Comparison of ENCODE assay signal across 14 mouse cellular contexts in the genomic region with DNA sequence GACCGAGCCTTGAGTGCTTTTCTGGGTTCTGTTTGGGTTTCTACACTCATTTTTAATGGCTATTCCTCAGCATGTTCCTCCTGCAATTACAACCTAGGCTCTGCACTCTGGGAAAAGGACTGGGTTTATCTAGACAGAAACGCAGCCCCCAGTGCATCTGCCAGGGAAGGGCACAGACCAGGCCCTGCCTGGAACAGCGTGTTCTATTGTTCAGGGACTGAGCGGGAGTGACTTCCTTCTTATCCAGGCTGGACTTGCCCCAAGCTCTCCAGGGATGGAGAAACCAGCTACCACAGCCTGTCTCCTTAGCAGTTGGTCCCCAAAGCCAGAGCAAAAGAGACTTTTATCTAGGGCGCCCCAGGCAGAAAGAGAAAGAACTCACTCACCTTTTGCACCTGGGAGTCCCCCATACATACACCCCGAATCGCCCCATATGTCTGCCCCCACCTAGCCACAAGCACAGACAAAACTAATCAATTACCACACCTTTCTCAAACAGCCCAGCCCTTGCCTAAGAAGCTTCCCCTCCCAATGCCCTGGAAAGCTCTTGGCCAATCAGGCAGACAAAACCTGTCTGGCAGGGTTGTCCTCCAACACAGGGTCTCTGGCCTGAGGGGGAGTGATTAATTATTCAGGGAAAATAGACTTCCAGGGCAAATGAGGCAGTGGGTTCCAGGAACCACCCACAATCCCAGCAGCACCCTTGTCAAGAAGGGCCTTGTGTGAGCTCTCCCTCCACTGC. TPM values are rescaled to one million over a fixed set of nuclear protein-coding genes. Genes with fewer than 3 reads are reported as not detected.
A peak's percentile ranks its signal among the peaks of the same experiment; 100 is the strongest.
DNase-seq lines count a peak whose midpoint lies in the region; ATAC-seq and TF ChIP-seq lines count a peak whose summit lies in the region.
"Had no signal": no experiment of that assay in that cellular context is flagged by ENCODE, and none has a peak within 500 bp of the region (broad histone marks: within the 10 kb centered on the region; RNA-seq: fewer than 3 reads in every experiment).

No protein-coding gene starts in this region.

- peak overlapping the region; percentile 54 for H3K27ac ChIP-seq in kidney, embryonic 15.5 days
- H3K27ac ChIP-seq in brown adipose tissue, adult 24 weeks (replicated peaks; ENCODE audit: low read depth, low read length): peak overlapping the region; percentile 73

- no peak for TF ChIP-seq POLR2A in brain, embryonic 14.5 days (IDR thresholded peaks at IDR 0.05; ENCODE audit: borderline replicate concordance, extremely low read depth, insufficient read depth, insufficient read length, poor library complexity, severe bottlenecking)
- no peak for TF ChIP-seq POLR2A in myocyte (IDR thresholded peaks at IDR 0.05; ENCODE audit: insufficient read length, low read depth)

- H3K27me3 ChIP-seq in kidney, embryonic 15.5 days: no peaks in the 10 kb centered on the region
- H3K27me3 ChIP-seq in myocyte (ENCODE audit: control insufficient read depth, insufficient read depth, insufficient read length): no peaks in the 10 kb centered on the region

- H3K9ac ChIP-seq in kidney, embryonic 15.5 days: no peak overlapping the region

- no peaks in the 10 kb centered on the region for H3K36me3 ChIP-seq in kidney, embryonic 15.5 days
- H3K36me3 ChIP-seq in myocyte (ENCODE audit: control insufficient read depth, insufficient read depth): no peaks in the 10 kb centered on the region

- H3K4me2 ChIP-seq in kidney, embryonic 15.5 days: no peak overlapping the region
- peak overlapping the region; percentile 55 for H3K4me2 ChIP-seq in myocyte (ENCODE audit: low read depth)

- no peak for ATAC-seq in kidney, embryonic 15.5 days (replicated peaks; ENCODE audit: low FRiP score)
- ATAC-seq in megakaryocyte, adult 5-6 weeks (ENCODE audit: poor library complexity, severe bottlenecking): no peak

- no peaks in the 10 kb centered on the region for H3K9me3 ChIP-seq in kidney, embryonic 15.5 days (replicated peaks)

- peaks cover 98% of the 10 kb centered on the region for H3K79me2 ChIP-seq in myocyte (ENCODE audit: control insufficient read depth, insufficient read depth)

- no peak overlapping the region for H3K4me3 ChIP-seq in kidney, embryonic 15.5 days (replicated peaks)
- no peak overlapping the region for H3K4me3 ChIP-seq in brown adipose tissue, adult 24 weeks (ENCODE audit: insufficient read depth, low read depth, low read length)
- no peak overlapping the region for H3K4me3 ChIP-seq in myocyte

- WGBS in kidney, embryonic 15.5 days: 65% methylated on average over 7 of the region's 7 CpGs

- TF ChIP-seq CTCF in brain, embryonic 14.5 days (IDR thresholded peaks at IDR 0.05; ENCODE audit: borderline replicate concordance, extremely low read depth, insufficient read depth, insufficient read length): no peak

- peaks cover 90% of the 10 kb centered on the region for H3K4me1 ChIP-seq in kidney, embryonic 15.5 days
- H3K4me1 ChIP-seq in brown adipose tissue, adult 24 weeks (ENCODE audit: control insufficient read depth, insufficient read depth, insufficient read length, low read length): peaks cover 33% of the 10 kb centered on the region

- no peak overlapping the region for H3ac ChIP-seq in myocyte (ENCODE audit: control insufficient read depth, insufficient read length)

- no peak for DNase-seq in kidney, adult 8-10 months
- peak; percentile 67 for DNase-seq in brain, embryonic 14.5 days (ENCODE audit: low read depth)
- no peak for DNase-seq in embryo, embryonic 10 days (ENCODE audit: low spot score)
- DNase-seq: cerebellum, postnatal 14 days; heart, postnatal 14 days; kidney, adult 9 months; right cerebral cortex, postnatal 25 days had no signal

TF ChIP-seq in myocyte, 11 proteins besides CTCF, POLR2A, EP300 and RAD21:
- no peak for TF ChIP-seq SRF (IDR thresholded peaks at IDR 0.05; ENCODE audit: control insufficient read depth, insufficient read length, low read depth)
- no peak for TF ChIP-seq POLR2AphosphoS2 (IDR thresholded peaks at IDR 0.05; ENCODE audit: insufficient read length, low read depth)
- no peak for TF ChIP-seq USF1 (IDR thresholded peaks at IDR 0.05; ENCODE audit: low read depth)
- TF ChIP-seq E2F4 (IDR thresholded peaks at IDR 0.05; ENCODE audit: insufficient read depth): no peak
- TF ChIP-seq MYOG (IDR thresholded peaks at IDR 0.05; ENCODE audit: control insufficient read depth in 1 of 3, insufficient read depth in 1 of 3, insufficient read length in 2 of 3, low read depth in 2 of 3): no peak
- no peak for TF ChIP-seq MYOD1 (IDR thresholded peaks at IDR 0.05; ENCODE audit: control insufficient read depth in 1 of 3, insufficient read length in 2 of 3, low read depth in 2 of 3)
- no peak for TF ChIP-seq TCF3 (IDR thresholded peaks at IDR 0.05; ENCODE audit: insufficient read length, low read depth)
- TF ChIP-seq REST (IDR thresholded peaks at IDR 0.05; ENCODE audit: insufficient read depth, insufficient read length): no peak
- no peak for TF ChIP-seq TCF12 (IDR thresholded peaks at IDR 0.05; ENCODE audit: insufficient read depth, poor library complexity, severe bottlenecking)
- TF ChIP-seq CEBPB (IDR thresholded peaks at IDR 0.05; ENCODE audit: insufficient read depth, poor library complexity, severe bottlenecking): no peak
- no peak for TF ChIP-seq MAX (IDR thresholded peaks at IDR 0.05; ENCODE audit: low read depth)

RNA-seq across cellular contexts. Expression of gene Pmepa1, which starts 20.4 kb away (rescaled TPM):
- polyA plus RNA-seq in kidney, embryonic 15.5 days (2015; fragmentation: Nextera tagmentation; extraction: Ambion mirVana): 4.0 and 4.5 TPM in 2 replicates
- 25.5 and 31.7 TPM in 2 replicates for polyA plus RNA-seq in brain, embryonic 14.5 days (2012; rRNA removed)
- polyA plus RNA-seq in brown adipose tissue, adult 24 weeks (2012; ENCODE audit: insufficient read depth, insufficient read length, missing spikeins): 108 and 141 TPM in 2 replicates
- polyA plus RNA-seq in myocyte (2012; fragmentation: generic; extraction: Trizol): 260 TPM
- total RNA-seq in megakaryocyte, adult 5-6 weeks (2015): 0.84 and 1.2 TPM in 2 replicates
- 0.04 and 0.07 TPM in 2 replicates for total RNA-seq in megakaryocyte, adult 5-6 weeks (2017)
- total RNA-seq: granulocyte monocyte progenitor cell, adult 5-6 weeks had no signal

RNA-seq across cellular contexts. Expression of gene Zbp1, which starts 37.3 kb away (rescaled TPM):
- 0.40 and 0.64 TPM in 2 replicates for polyA plus RNA-seq in kidney, embryonic 15.5 days (2015; fragmentation: Nextera tagmentation; extraction: Ambion mirVana)
- polyA plus RNA-seq in brain, embryonic 14.5 days (2012; rRNA removed): 0.18 and 0.40 TPM in 2 replicates
- 1.6 TPM in 1 of 2 replicates, not detected in the other for polyA plus RNA-seq in brown adipose tissue, adult 24 weeks (2012; ENCODE audit: insufficient read depth, insufficient read length, missing spikeins)
- 1.1 TPM for polyA plus RNA-seq in myocyte (2012; fragmentation: generic; extraction: Trizol)
- 54.6 and 63.0 TPM in 2 replicates for total RNA-seq in megakaryocyte, adult 5-6 weeks (2015)
- 35.6 and 56.8 TPM in 2 replicates for total RNA-seq in megakaryocyte, adult 5-6 weeks (2017)
- total RNA-seq: layer of hippocampus, postnatal 14 days had no signal
- polyA plus RNA-seq: limb, embryonic 11.5 days had no signal
